Mouse (Mus musculus) liver, embryonic 14.5 days (tissue): Measurements from ENCODE around the gene Il34. TPM values are rescaled to one million over a fixed set of nuclear protein-coding genes. Genes with fewer than 3 reads are reported as not detected.
A peak's percentile ranks its signal among the peaks of the same experiment; 100 is the strongest.
"Not testable (repeated sequence)": the region's sequence is repeated elsewhere in the genome, so short reads cannot be mapped to it uniquely, and the experiment has no call there.

Source experiments
- ATAC-seq: fragments of 200-750 bp; cut with Nextera tagmentation; 2 replicates; pipeline ENCODE4 v1.8.0; 2017; ENCODE audit warnings: moderate number of reproducible peaks, mild to moderate bottlenecking, moderate library complexity; ENCODE audit not compliant: insufficient read depth
- DNase-seq, 3 experiments: peaks; one replicate each; pipeline ENCODE4 v3.0.0-alpha.2; 2012 to 2013; ENCODE audit warnings: low read depth in 3 of 3, low spot score in 3 of 3
- H3K27ac ChIP-seq: fragments of 300-500 bp; sonication (generic); 2 replicates; pipeline ENCODE4 v1.5.1; 2014; ENCODE audit warnings: moderate library complexity, mild to moderate bottlenecking, control low read depth, inconsistent platforms
- H3K27me3 ChIP-seq: fragments of 300-500 bp; sonication (generic); 2 replicates; pipeline ENCODE4 v1.6.1; 2014; ENCODE audit warnings: mild to moderate bottlenecking, low read length, moderate library complexity; ENCODE audit not compliant: control insufficient read depth, insufficient read depth
- H3K36me3 ChIP-seq: fragments of 300-500 bp; sonication (generic); replicated peaks from 2 replicates; pipeline ENCODE4 v1.6.1; 2014; ENCODE audit warnings: low read depth; ENCODE audit not compliant: control insufficient read depth, insufficient read depth
- H3K4me1 ChIP-seq, 2 experiments: fragments of 200-500 bp in 1 of 2; fragments of 300-500 bp in 1 of 2; sonication (generic) in 1 of 2; replicated peaks; 2 replicates each; pipeline ENCODE4 v1.6.1; 2012 to 2014; ENCODE audit warnings: antibody characterized with exemption in 1 of 2, inconsistent platforms in 1 of 2, low read length in 1 of 2; ENCODE audit not compliant: control insufficient read depth in 2 of 2, insufficient read depth in 2 of 2
- H3K4me2 ChIP-seq: fragments of 300-500 bp; sonication (generic); 2 replicates; pipeline ENCODE4 v1.6.1; 2014; ENCODE audit warnings: low read depth, mild to moderate bottlenecking, control low read depth, moderate library complexity
- H3K4me3 ChIP-seq, 2 experiments: fragments of 200-500 bp in 1 of 2; fragments of 300-500 bp in 1 of 2; sonication (generic) in 1 of 2; 2 replicates each; pipeline ENCODE4 v1.5.1; 2012 to 2014; ENCODE audit warnings: low read depth in 2 of 2, low read length in 2 of 2, mild to moderate bottlenecking in 2 of 2, control low read depth in 1 of 2, inconsistent platforms in 1 of 2, moderate library complexity in 1 of 2; ENCODE audit not compliant: insufficient read depth in 1 of 2
- H3K9ac ChIP-seq: fragments of 300-500 bp; sonication (generic); replicated peaks from 2 replicates; pipeline ENCODE4 v1.6.1; 2014; ENCODE audit warnings: mild to moderate bottlenecking, control low read depth, moderate library complexity
- H3K9me3 ChIP-seq: fragments of 300-500 bp; sonication (generic); 2 replicates; pipeline ENCODE4 v1.6.1; 2016; ENCODE audit warnings: low read length, mixed read lengths; ENCODE audit not compliant: control insufficient read depth
- CTCF ChIP-seq: IDR thresholded peaks from 2 replicates; pipeline ENCODE4 v1.5.1; 2016; ENCODE audit warnings: antibody characterized with exemption, low read depth, control low read depth
- EP300 ChIP-seq: IDR thresholded peaks from 2 replicates; pipeline ENCODE4 v1.6.1; 2016; ENCODE audit warnings: antibody characterized with exemption, low read depth
- WGBS: fragments of 180-500 bp; shearing (Covaris S2); extraction: QIAGEN DNeasy Blood & Tissue Kit; methylation state at CpG from one replicate; pipeline ENCODE4 v1.1.7; 2014; ENCODE audit not compliant: insufficient replicate concordance; 5-methylcytosine and 5-hydroxymethylcytosine counted together
- polyA plus RNA-seq, 2 experiments: library from polyadenylated mRNA; depleted of rRNA in 1 of 2; stranded (reverse) in 1 of 2; unstranded in 1 of 2; fragments of >200 nt; fragmentation: Nextera tagmentation in 1 of 2; extraction: Ambion mirVana in 1 of 2; gene quantifications; 2 replicates each; pipeline versions ENCODE4 v1.2.1 to v1.2.3; 2012 to 2014

Il34 gene
- polyA plus RNA-seq, 2 experiments: not detected

DNA sequence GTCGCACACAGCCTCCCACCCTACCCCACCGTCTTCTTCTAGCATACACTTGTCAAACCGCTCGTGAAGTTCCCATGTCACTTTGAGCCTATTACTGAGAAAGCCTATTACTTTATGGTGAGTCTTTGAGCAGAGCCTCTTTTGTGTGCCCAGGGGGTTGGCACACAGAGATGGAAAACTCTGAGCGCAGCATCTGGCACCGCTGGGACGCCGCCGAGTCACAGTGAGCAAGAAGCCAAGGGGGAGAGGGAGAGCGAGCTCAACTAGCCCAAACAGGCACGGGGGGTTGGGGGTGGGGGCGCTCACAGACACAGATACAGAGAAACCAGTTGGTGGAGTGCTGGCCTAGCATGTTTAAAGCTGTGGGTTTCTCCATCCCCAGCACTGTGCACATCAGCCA is 16.2 kb downstream of the Il34 start:
- DNase-seq (no peak), ATAC-seq (no peak)
- Histone ChIP-seq H3K27me3 (no peaks in the 10 kb centered on the region), H3K4me1 (peaks cover 0 to 5% of the 10 kb centered on the region in 2 experiments; a peak in 2 of 4 replicates), H3K36me3 (no peaks in the 10 kb centered on the region), H3K27ac (no peak overlapping the region), H3K9ac (no peak overlapping the region), H3K4me3 (no peak overlapping the region), H3K4me2 (no peak overlapping the region), H3K9me3 (no peaks in the 10 kb centered on the region)
- TF ChIP-seq CTCF (no peak), EP300 (no peak)
- 49% methylated on average over 12 of the region's 12 CpGs for WGBS

DNA sequence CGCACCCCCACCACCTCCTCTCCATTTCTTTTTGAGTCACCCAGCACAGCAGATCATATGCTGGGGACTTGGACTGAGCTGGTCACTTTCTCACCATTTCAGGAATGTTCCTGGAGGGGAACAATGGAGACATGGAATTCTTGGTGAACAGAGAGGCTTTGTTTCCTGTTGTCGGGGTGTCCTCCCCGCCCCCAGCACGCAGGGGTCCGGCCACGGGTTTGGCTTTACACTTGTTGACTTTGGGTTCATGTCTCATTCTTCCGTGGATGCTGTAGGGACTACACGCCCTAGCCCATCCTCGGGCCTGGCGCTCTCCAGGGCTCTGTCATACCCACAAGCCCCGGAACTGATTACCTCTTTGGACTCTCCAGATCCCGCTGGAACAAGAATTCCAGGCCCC is 16.7 kb downstream of the Il34 start:
- WGBS: 53% methylated on average over 12 of the region's 12 CpGs
- Histone ChIP-seq H3K9me3 (no peaks in the 10 kb centered on the region), H3K4me2 (no peak overlapping the region), H3K4me3 (no peak overlapping the region), H3K36me3 (no peaks in the 10 kb centered on the region), H3K27ac (no peak overlapping the region), H3K4me1 (peaks cover 0 to 5% of the 10 kb centered on the region in 2 experiments; a peak in 2 of 4 replicates), H3K9ac (no peak overlapping the region), H3K27me3 (no peaks in the 10 kb centered on the region)
- DNase-seq (no peak), ATAC-seq (no peak)
- TF ChIP-seq EP300: no peak
- TF ChIP-seq CTCF: no peak

DNA sequence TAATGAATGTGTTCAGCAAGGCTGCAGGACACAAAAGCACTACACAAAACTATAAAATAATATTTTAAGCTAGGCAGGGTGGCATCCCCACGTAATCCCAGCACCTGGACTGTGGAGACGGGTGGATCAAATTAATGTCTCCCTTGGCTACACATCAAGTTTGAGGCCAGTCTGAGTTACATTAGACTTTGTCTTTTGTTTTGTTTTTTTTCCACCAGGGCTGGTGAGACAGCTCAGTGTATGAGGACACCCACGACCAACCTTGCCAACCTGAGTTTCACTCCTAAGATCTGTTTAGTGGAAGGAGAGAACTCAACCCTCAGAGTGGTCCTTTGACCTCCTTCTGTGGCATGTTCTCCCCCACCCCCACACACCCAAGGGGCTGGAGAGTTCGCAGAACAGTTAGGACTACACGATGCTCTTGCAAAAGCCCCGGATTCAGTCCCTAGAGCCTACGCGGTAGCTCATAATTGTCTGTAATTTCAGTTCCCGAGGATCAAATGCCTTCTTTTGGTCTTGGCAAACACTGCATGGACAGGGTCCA is 18.2 kb downstream of the Il34 start:
- Histone ChIP-seq H3K9me3 (no peaks in the 10 kb centered on the region), H3K27me3 (no peaks in the 10 kb centered on the region), H3K36me3 (no peaks in the 10 kb centered on the region), H3K4me3 (no peak overlapping the region), H3K27ac (no peak overlapping the region), H3K9ac (no peak overlapping the region), H3K4me2 (no peak overlapping the region), H3K4me1 (peaks cover 0 to 4% of the 10 kb centered on the region in 2 experiments; a peak in 2 of 4 replicates)
- no peak for TF ChIP-seq CTCF
- TF ChIP-seq EP300: no peak
- WGBS: 75% methylated on average over 9 of the region's 9 CpGs
- ATAC-seq: no peak
- no peak for DNase-seq

DNA sequence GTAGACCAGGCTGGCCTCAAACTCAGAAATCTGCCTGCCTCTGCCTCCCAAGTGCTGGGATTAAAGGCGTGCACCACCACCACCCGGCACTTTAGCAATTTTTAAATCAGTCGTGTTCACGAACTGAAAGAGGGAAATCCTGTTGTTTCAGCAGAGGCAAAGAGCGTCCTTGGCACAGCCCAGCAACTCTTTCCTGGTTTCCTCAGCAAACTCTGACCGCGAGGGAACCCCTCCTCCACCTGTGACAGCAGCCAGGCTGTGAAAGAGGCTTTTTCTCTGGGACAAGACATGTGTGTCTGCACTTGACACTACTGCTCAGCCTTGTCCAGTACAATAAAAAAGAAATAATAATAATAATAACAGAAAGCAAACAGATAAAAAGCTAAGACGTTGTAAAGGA is 18.8 kb downstream of the Il34 start:
- no peaks in the 10 kb centered on the region for H3K27me3 ChIP-seq
- ATAC-seq: no peak
- peaks cover 0 to 4% of the 10 kb centered on the region in 2 experiments; a peak in 2 of 4 replicates for H3K4me1 ChIP-seq
- H3K27ac ChIP-seq: no peak overlapping the region
- no peak overlapping the region for H3K4me2 ChIP-seq
- H3K9ac ChIP-seq: no peak overlapping the region
- DNase-seq: no peak
- no peak overlapping the region for H3K4me3 ChIP-seq
- 59% methylated on average over 8 of the region's 8 CpGs for WGBS
- no peaks in the 10 kb centered on the region for H3K36me3 ChIP-seq
- TF ChIP-seq EP300: no peak
- no peaks in the 10 kb centered on the region for H3K9me3 ChIP-seq

DNA sequence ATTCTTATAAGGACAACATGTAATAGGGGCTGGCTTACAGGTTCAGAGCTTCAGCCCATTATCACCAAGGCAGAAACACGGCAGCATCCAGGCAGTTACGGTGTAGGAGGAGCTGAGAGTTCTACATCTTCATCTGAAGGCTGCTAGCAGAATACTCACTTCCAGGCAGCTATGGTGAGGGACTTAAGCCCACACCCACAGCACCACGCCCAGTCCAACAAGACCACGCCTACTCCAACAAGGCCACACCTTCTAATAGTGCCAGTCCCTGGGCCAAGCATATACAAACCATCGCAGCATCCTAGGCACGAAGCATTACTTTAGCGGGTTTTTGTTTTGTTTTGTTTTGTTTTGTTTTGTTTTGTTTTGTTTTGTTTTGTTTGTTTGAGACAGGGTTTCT is 19.2 kb downstream of the Il34 start:
- not testable (repeated sequence) for H3K27ac ChIP-seq, H3K36me3 ChIP-seq, H3K4me2 ChIP-seq, ATAC-seq, H3K4me3 ChIP-seq, H3K27me3 ChIP-seq, H3K9ac ChIP-seq, H3K4me1 ChIP-seq, H3K9me3 ChIP-seq
- WGBS: 58% methylated on average over 7 of the region's 7 CpGs
- peak in 1 of 3 experiments; percentile 9 for DNase-seq
